In genomic region chr1:71763530-71763929, GRCm38 (mm10) we compare ENCODE assay signal across 13 mouse cellular contexts.
DNase-seq lines count a peak whose midpoint lies in the region; ATAC-seq lines count a peak whose summit lies in the region.
"Had no signal": no experiment of that assay in that cellular context is flagged by ENCODE, and none has a peak within 500 bp of the region (broad histone marks: within the 10 kb centered on the region; RNA-seq: fewer than 3 reads in every experiment).

No protein-coding gene starts in this region.

- no peaks in the 10 kb centered on the region for H3K9me3 ChIP-seq in heart, embryonic 11.5 days (replicated peaks; ENCODE audit: control insufficient read depth, low read length)
- H3K9me3 ChIP-seq in lung, embryonic 15.5 days, result no peaks in the 10 kb centered on the region
- H3K9me3 ChIP-seq: hindbrain, embryonic 10.5 days had no signal

- no peak overlapping the region for H3K4me3 ChIP-seq in heart, embryonic 11.5 days (ENCODE audit: low read depth, low read length)
- H3K4me3 ChIP-seq in lung, embryonic 15.5 days, result no peak overlapping the region
- H3K4me3 ChIP-seq: erythroblast, embryonic 14.5 days; hindbrain, embryonic 10.5 days; layer of hippocampus, adult 2 months had no signal

- H3K27me3 ChIP-seq in heart, embryonic 11.5 days (ENCODE audit: control insufficient read depth, insufficient read depth, low read length), result no peaks in the 10 kb centered on the region
- no peaks in the 10 kb centered on the region for H3K27me3 ChIP-seq in lung, embryonic 15.5 days

- DNase-seq in heart, adult 11 months, result peak; percentile 79
- DNase-seq in lung, postnatal 14 days, result no peak
- peak; percentile 10 to 40 for DNase-seq in adrenal gland, postnatal 36 days
- peak; percentile 6 for DNase-seq in lung, postnatal 36 days
- DNase-seq in cerebellum, postnatal 25 days, result no peak
- DNase-seq in cerebellum, adult 11 months, result no peak
- DNase-seq: cerebellum, adult 8-10 months; gastrocnemius, postnatal 14 days had no signal

- H3K9ac ChIP-seq in heart, embryonic 11.5 days (ENCODE audit: low read depth, low read length), result no peak overlapping the region
- H3K9ac ChIP-seq in lung, embryonic 15.5 days, result no peak overlapping the region

- H3K27ac ChIP-seq in heart, embryonic 11.5 days (ENCODE audit: low read depth, low read length), result no peak overlapping the region
- H3K27ac ChIP-seq in lung, embryonic 15.5 days, result no peak overlapping the region
- H3K27ac ChIP-seq: hindbrain, embryonic 10.5 days; layer of hippocampus, adult 2 months had no signal

- no peaks in the 10 kb centered on the region for H3K36me3 ChIP-seq in heart, embryonic 11.5 days (ENCODE audit: control insufficient read depth, insufficient read depth, low read length)
- no peaks in the 10 kb centered on the region for H3K36me3 ChIP-seq in lung, embryonic 15.5 days
- H3K36me3 ChIP-seq: hindbrain, embryonic 10.5 days had no signal

- H3K4me1 ChIP-seq in heart, embryonic 11.5 days (ENCODE audit: control insufficient read depth, insufficient read depth, low read length), result no peaks in the 10 kb centered on the region
- no peaks in the 10 kb centered on the region for H3K4me1 ChIP-seq in lung, embryonic 15.5 days
- H3K4me1 ChIP-seq: hindbrain, embryonic 10.5 days had no signal

- no peak overlapping the region for H3K4me2 ChIP-seq in heart, embryonic 11.5 days
- no peak overlapping the region for H3K4me2 ChIP-seq in lung, embryonic 15.5 days

- WGBS in heart, embryonic 11.5 days (ENCODE audit: insufficient replicate concordance), result 71% methylated on average over 2 of the region's 2 CpGs
- 36% methylated on average over 2 of the region's 2 CpGs for WGBS in lung, embryonic 15.5 days

- ATAC-seq in heart, embryonic 11.5 days (replicated peaks; ENCODE audit: insufficient number of reproducible peaks, low FRiP score, low TSS enrichment), result no peak
- ATAC-seq in lung, embryonic 15.5 days (ENCODE audit: borderline replicate concordance, extremely low read depth, low FRiP score, low TSS enrichment), result peak; percentile 55; the same call in 1 of the 2 replicates

Comparison
In these comparisons a context has a peak if more than half of its experiments do, and no peak if none do; other contexts are left out.
1. DNase-seq: peak in heart, adult 11 months (single experiment), adrenal gland, postnatal 36 days (2 of 2) and lung, postnatal 36 days (single experiment); none in lung, postnatal 14 days (single experiment), cerebellum, postnatal 25 days (0 of 2) and cerebellum, adult 11 months (single experiment).